Mouse (Mus musculus): ENCODE measurements around the gene Rbm41.

- TF ChIP-seq CTCF (conservative IDR thresholded peaks at IDR 0.05; ENCODE audit: low read length) (no peak), POU5F1 (IDR thresholded peaks at IDR 0.05; ENCODE audit: borderline replicate concordance, low read length) (no peak)
Observed at GRCm38 (mm10) chrX:139920572-139920971, 77.8 kb downstream of the Rbm41 start.
